Mouse (Mus musculus) cortical plate, adult 2 months (tissue): ENCODE measurements around the gene Kcnk5. TPM values are rescaled to one million over a fixed set of nuclear protein-coding genes. Genes with fewer than 3 reads are reported as not detected.

Source experiments
- H3K27ac ChIP-seq: fragments of 200-500 bp; 2 replicates; pipeline ENCODE4 v1.5.1; 2012; ENCODE audit warnings: low read length, control low read depth, inconsistent platforms; ENCODE audit not compliant: insufficient read depth
- H3K4me1 ChIP-seq: fragments of 200-500 bp; 2 replicates; pipeline ENCODE4 v1.6.1; 2011; ENCODE audit warnings: low read length; ENCODE audit not compliant: control insufficient read depth, insufficient read depth
- H3K4me3 ChIP-seq: fragments of 200-500 bp; 2 replicates; pipeline ENCODE4 v1.5.1; 2011; ENCODE audit warnings: mild to moderate bottlenecking, low read length, control low read depth; ENCODE audit not compliant: insufficient read depth
- CTCF ChIP-seq: fragments of 200-500 bp; IDR thresholded peaks from 2 replicates; pipeline ENCODE4 v1.5.1; 2011; ENCODE audit warnings: mild to moderate bottlenecking, control low read depth, low read length; ENCODE audit not compliant: insufficient read depth; ENCODE audit errors: extremely low read depth
- POLR2A ChIP-seq: fragments of 200-500 bp; IDR thresholded peaks from 2 replicates; pipeline ENCODE4 v1.6.1; 2011; ENCODE audit warnings: mild to moderate bottlenecking, low read length, control low read depth; ENCODE audit not compliant: insufficient read depth; ENCODE audit errors: extremely low read depth
- polyA plus RNA-seq: library from polyadenylated mRNA; depleted of rRNA; stranded (reverse); fragments of >200 nt; gene quantifications from 2 replicates; pipeline ENCODE4 v1.2.3, GENCODE M21; 2012

Gene Kcnk5
- polyA plus RNA-seq, 1 experiment = 0.71 TPM

- Histone ChIP-seq H3K4me3 (no peak overlapping the region), H3K27ac (no peak overlapping the region), H3K4me1 (no peaks in the 10 kb centered on the region)
- TF ChIP-seq POLR2A (no peak), CTCF (no peak)
These were observed 9.8 kb downstream of the Kcnk5 start for GRCm38 (mm10) chr14:20171840-20172239.

GRCm38 (mm10) chr14:20169251-20169650, 12.4 kb downstream of the Kcnk5 start:
- no peak overlapping the region for H3K27ac ChIP-seq
- H3K4me3 ChIP-seq = no peak overlapping the region
- TF ChIP-seq CTCF (no peak), POLR2A (no peak)
- H3K4me1 ChIP-seq = no peaks in the 10 kb centered on the region

- H3K4me1 ChIP-seq = no peaks in the 10 kb centered on the region
- TF ChIP-seq POLR2A = no peak
- TF ChIP-seq CTCF = no peak
- H3K27ac ChIP-seq = no peak overlapping the region
- H3K4me3 ChIP-seq = no peak overlapping the region
These were observed 13.1 kb downstream of the Kcnk5 start for GRCm38 (mm10) chr14:20168478-20168877.

- H3K27ac ChIP-seq = no peak overlapping the region
- H3K4me1 ChIP-seq = no peaks in the 10 kb centered on the region
- no peak overlapping the region for H3K4me3 ChIP-seq
- TF ChIP-seq POLR2A = no peak
- TF ChIP-seq CTCF = no peak
These were observed 13.6 kb downstream of the Kcnk5 start for GRCm38 (mm10) chr14:20168054-20168453.

GRCm38 (mm10) chr14:20165413-20165812, 16.2 kb downstream of the Kcnk5 start:
- Histone ChIP-seq H3K27ac (no peak overlapping the region), H3K4me3 (no peak overlapping the region), H3K4me1 (no peaks in the 10 kb centered on the region)
- TF ChIP-seq CTCF = no peak
- no peak for TF ChIP-seq POLR2A

- TF ChIP-seq CTCF (no peak), POLR2A (no peak)
- Histone ChIP-seq H3K27ac (no peak overlapping the region), H3K4me3 (no peak overlapping the region), H3K4me1 (no peaks in the 10 kb centered on the region)
These were observed 17.2 kb downstream of the Kcnk5 start for GRCm38 (mm10) chr14:20164438-20164837.

- H3K27ac ChIP-seq = no peak overlapping the region
- no peaks in the 10 kb centered on the region for H3K4me1 ChIP-seq
- TF ChIP-seq POLR2A (no peak), CTCF (no peak)
- H3K4me3 ChIP-seq = no peak overlapping the region
These were observed 18.9 kb downstream of the Kcnk5 start for GRCm38 (mm10) chr14:20162686-20163085.

- H3K4me1 ChIP-seq = no peaks in the 10 kb centered on the region
- no peak overlapping the region for H3K27ac ChIP-seq
- TF ChIP-seq POLR2A = no peak
- no peak for TF ChIP-seq CTCF
These were observed 22.6 kb downstream of the Kcnk5 start for GRCm38 (mm10) chr14:20158727-20159681.

GRCm38 (mm10) chr14:20157595-20157994, 24.0 kb downstream of the Kcnk5 start:
- TF ChIP-seq CTCF (no peak), POLR2A (no peak)
- no peaks in the 10 kb centered on the region for H3K4me1 ChIP-seq
- no peak overlapping the region for H3K4me3 ChIP-seq
- H3K27ac ChIP-seq = no peak overlapping the region

More at GRCm38 (mm10) chr14:20158727-20159681, 22.6 kb downstream of the Kcnk5 start:
- no peak overlapping the region for H3K4me3 ChIP-seq

GRCm38 (mm10) chr14:20155718-20156117, 25.9 kb downstream of the Kcnk5 start:
- no peak overlapping the region for H3K27ac ChIP-seq
- H3K4me1 ChIP-seq = no peaks in the 10 kb centered on the region
- TF ChIP-seq CTCF (no peak), POLR2A (no peak)
- H3K4me3 ChIP-seq = no peak overlapping the region
